ENCODE assay signal across 14 mouse cellular contexts in the genomic region with DNA sequence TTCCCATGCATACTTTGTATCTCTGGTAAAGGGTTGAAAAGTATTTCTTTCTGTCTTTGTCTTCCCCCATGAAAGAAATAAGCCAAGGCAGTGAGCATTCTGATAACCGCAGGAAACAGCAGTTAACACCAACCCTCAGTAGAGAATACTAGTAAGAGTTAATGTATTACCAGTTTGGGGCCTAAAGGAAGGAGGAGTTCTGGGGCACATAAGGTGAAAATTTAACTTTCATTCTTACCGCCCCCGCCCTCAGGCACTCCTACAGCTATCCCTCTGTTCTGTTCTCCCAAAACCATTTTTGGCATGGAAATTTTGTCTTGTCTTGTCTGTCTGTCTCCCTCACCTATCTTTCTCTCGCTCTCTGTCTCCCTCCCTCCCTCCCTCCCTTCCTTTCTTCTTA.
"Had no signal": no experiment of that assay in that cellular context is flagged by ENCODE, and none has a peak within 500 bp of the region (broad histone marks: within the 10 kb centered on the region; RNA-seq: fewer than 3 reads in every experiment).

No protein-coding gene starts in this region.

- H3K27me3 ChIP-seq: limb, embryonic 12.5 days; neural tube, embryonic 15.5 days had no signal

- H3K4me1 ChIP-seq: limb, embryonic 12.5 days; midbrain, embryonic 10.5 days; neural tube, embryonic 15.5 days had no signal

- H3K9ac ChIP-seq: limb, embryonic 12.5 days; lung, embryonic 14.5 days; neural tube, embryonic 15.5 days had no signal

- DNase-seq: kidney, postnatal 14 days; layer of hippocampus, adult 9-11 months; lung, embryonic 14.5 days; lung, postnatal 10 days; lung, postnatal 4 days; midbrain, embryonic 14.5 days; right cerebral cortex, adult 18-20 months; right cerebral cortex, postnatal 25 days; thymus, postnatal 4 days had no signal

- H3K4me3 ChIP-seq: limb, embryonic 12.5 days; midbrain, embryonic 10.5 days; myocyte; neural tube, embryonic 15.5 days had no signal

- H3K9me3 ChIP-seq: limb, embryonic 12.5 days; midbrain, embryonic 10.5 days; neural tube, embryonic 15.5 days had no signal

- H3K27ac ChIP-seq: limb, embryonic 12.5 days; midbrain, embryonic 10.5 days; neural tube, embryonic 15.5 days had no signal

- ATAC-seq: inflammation-experienced regulatory T-cells, adult 6 months had no signal

- H3K4me2 ChIP-seq: limb, embryonic 12.5 days; lung, embryonic 14.5 days; neural tube, embryonic 15.5 days had no signal
